Mouse (Mus musculus): ENCODE data around the gene Edrf1.
"Not testable (repeated sequence)": the region's sequence is repeated elsewhere in the genome, so short reads cannot be mapped to it uniquely, and the experiment has no call there.

The Edrf1 gene

GRCm38 (mm10) chr7:133662467-133662866 is 25.1 kb downstream of the Edrf1 start:
- DNase-seq: no peak

- no peak for DNase-seq
Observed at GRCm38 (mm10) chr7:133669071-133669470, 31.7 kb downstream of the Edrf1 start.

GRCm38 (mm10) chr7:133669946-133670345 is 32.6 kb downstream of the Edrf1 start:
- DNase-seq: no peak

- DNase-seq: no peak
Observed at GRCm38 (mm10) chr7:133670846-133671245, 33.5 kb downstream of the Edrf1 start.

GRCm38 (mm10) chr7:133676002-133676401 is 38.7 kb downstream of the Edrf1 start:
- DNase-seq: no peak

GRCm38 (mm10) chr7:133678716-133679115 is 41.4 kb downstream of the Edrf1 start:
- DNase-seq: no peak

GRCm38 (mm10) chr7:133679439-133679838 is 42.1 kb downstream of the Edrf1 start:
- no peak for DNase-seq

- DNase-seq: no peak
Observed at GRCm38 (mm10) chr7:133679961-133680360, 42.6 kb downstream of the Edrf1 start, which contains the start of gene Mmp21. Mmp21 (minus strand) TSS chr7:133680061.

- DNase-seq: no peak
Observed at GRCm38 (mm10) chr7:133683626-133684025, 46.3 kb downstream of the Edrf1 start.

- no peak for DNase-seq
Observed at GRCm38 (mm10) chr7:133684110-133684509, 46.8 kb downstream of the Edrf1 start.

- no peak for DNase-seq
Observed at GRCm38 (mm10) chr7:133684701-133685100, 47.4 kb downstream of the Edrf1 start.

- not testable (repeated sequence) for DNase-seq
Observed at GRCm38 (mm10) chr7:133685644-133686043, 48.3 kb downstream of the Edrf1 start.

- no peak for DNase-seq
Observed at GRCm38 (mm10) chr7:133698021-133698709, 60.8 kb downstream of the Edrf1 start.

GRCm38 (mm10) chr7:133699885-133700284 is 62.5 kb downstream of the Edrf1 start:
- no peak for DNase-seq

- DNase-seq: no peak
Observed at GRCm38 (mm10) chr7:133701366-133701765, 64.0 kb downstream of the Edrf1 start.

- DNase-seq: no peak
Observed at GRCm38 (mm10) chr7:133702333-133702732, 65.0 kb downstream of the Edrf1 start.

GRCm38 (mm10) chr7:133703906-133704305 is 66.6 kb downstream of the Edrf1 start:
- DNase-seq: no peak

- DNase-seq: no peak
Observed at GRCm38 (mm10) chr7:133707301-133707700, 70.0 kb downstream of the Edrf1 start.

- DNase-seq: no peak
Observed at GRCm38 (mm10) chr7:133715387-133715786, 78.0 kb downstream of the Edrf1 start.

GRCm38 (mm10) chr7:133718580-133718979 is 81.2 kb downstream of the Edrf1 start:
- no peak for DNase-seq

GRCm38 (mm10) chr7:133720616-133721015 is 83.3 kb downstream of the Edrf1 start:
- DNase-seq: no peak

Data from right cerebral cortex, adult 18-20 months (tissue).